Mouse (Mus musculus): Measurements from ENCODE around the gene Arnt2.
A peak's percentile ranks its signal among the peaks of the same experiment; 100 is the strongest.

Gene Arnt2

GRCm38 (mm10) chr7:84397320-84397719 lies 12.7 kb downstream of the Arnt2 start:
- ATAC-seq (ENCODE audit: low TSS enrichment) = no peak

DNA sequence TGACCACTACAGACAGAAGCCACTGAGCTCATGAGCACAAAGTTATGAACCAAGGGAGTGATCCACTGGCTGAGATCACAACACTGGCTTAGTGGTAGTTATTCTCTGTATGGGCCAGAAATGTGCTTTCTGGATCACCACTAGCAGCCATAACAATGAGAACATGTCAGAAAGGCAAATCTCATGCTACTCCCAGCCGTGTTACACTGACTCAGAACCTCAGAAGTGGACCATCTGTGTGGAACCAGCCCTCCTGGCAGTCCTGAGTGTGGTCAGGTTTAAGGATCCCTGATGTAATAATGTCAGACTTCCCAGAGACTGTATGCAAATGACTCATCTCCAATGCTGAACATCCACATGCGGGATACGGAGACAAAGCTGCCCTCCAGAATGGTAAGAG lies 13.4 kb downstream of the Arnt2 start:
- ATAC-seq (ENCODE audit: low TSS enrichment) = no peak

GRCm38 (mm10) chr7:84387826-84388225 lies 22.1 kb downstream of the Arnt2 start:
- no peak for ATAC-seq (ENCODE audit: low TSS enrichment)

DNA sequence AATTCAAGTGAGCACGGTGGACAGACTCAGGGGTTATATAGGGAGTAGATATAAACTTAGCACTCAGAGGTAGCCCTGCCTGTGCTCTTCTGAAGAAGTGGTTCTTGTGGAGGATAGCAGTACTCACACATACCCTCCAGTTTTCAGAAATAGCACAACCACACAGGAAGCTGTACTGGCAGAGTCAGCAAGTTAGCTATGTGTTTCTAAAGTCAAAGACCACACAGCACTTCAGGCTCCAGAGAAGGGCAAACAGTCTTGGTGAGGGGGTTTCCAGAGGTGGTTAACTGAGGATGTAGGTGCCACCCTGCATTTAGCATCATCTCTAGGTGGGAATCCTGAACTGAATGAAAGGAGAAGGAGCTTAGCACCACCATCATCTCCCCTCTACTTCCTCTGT lies 23.5 kb downstream of the Arnt2 start:
- ATAC-seq (ENCODE audit: low TSS enrichment) = peak; percentile 66

GRCm38 (mm10) chr7:84384778-84385177 lies 25.2 kb downstream of the Arnt2 start:
- ATAC-seq (ENCODE audit: low TSS enrichment) = peak; percentile 22; the same call in 1 of the 2 replicates

- no peak for ATAC-seq (ENCODE audit: low TSS enrichment)
These were observed 25.9 kb downstream of the Arnt2 start for GRCm38 (mm10) chr7:84384086-84384485.

DNA sequence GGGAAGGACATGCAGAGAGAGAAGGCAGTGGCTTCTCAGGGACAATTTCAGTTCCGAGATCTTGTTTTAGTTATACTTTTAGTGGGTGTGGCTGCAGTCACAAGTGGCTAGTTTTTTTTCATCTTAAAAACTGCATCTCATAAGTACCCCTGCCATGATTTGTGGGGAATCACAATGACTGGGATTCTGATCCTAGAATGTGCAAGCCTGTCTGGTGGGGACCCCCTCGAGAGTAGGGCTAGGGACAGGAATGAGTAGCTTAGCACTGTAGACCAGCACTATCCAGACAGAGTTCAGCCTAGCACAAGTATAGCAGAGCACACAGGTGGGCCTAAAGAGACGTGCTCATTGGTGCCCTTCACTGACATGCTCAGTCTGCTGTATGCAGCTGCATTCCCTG lies 27.6 kb downstream of the Arnt2 start:
- ATAC-seq (ENCODE audit: low TSS enrichment) = no peak

DNA sequence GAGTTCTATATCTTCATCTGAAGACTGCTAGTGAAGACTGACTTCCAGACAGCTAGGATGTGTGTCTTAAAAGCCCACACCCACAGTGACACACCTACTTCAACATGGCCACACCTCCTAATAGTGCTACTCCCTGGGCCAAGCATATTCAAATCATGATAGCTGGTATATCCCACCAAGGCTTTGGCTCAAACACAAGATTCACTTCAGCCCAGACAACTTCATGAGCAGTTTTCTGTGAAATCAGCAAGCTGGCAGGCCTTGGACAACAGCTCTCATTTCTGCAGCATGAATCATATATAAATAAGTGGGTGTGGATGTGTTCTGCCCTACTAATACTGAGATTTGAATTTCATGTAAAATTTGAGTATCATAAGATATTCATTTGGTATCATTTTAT lies 29.2 kb downstream of the Arnt2 start:
- ATAC-seq (ENCODE audit: low TSS enrichment) = no peak

DNA sequence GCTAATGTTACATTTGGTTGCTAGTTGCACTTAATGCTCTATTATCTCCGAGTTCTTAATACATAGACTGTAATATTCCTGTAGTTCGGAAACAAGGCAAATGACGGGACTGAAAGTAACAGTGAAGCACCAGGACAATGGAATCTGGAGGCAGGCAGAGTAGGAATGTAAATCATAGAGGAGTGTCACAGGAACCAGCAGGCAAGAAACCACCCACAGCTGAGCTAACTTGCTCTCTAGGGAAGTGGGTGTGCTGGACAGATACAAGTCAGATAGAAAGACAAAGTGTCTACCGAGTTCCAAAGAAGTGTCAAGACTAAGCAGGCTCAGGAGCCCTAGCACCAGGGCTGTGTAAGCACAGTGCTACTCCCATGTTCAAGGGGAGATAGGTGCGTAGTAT lies 32.6 kb downstream of the Arnt2 start:
- ATAC-seq (ENCODE audit: low TSS enrichment) = peak; percentile 86

DNA sequence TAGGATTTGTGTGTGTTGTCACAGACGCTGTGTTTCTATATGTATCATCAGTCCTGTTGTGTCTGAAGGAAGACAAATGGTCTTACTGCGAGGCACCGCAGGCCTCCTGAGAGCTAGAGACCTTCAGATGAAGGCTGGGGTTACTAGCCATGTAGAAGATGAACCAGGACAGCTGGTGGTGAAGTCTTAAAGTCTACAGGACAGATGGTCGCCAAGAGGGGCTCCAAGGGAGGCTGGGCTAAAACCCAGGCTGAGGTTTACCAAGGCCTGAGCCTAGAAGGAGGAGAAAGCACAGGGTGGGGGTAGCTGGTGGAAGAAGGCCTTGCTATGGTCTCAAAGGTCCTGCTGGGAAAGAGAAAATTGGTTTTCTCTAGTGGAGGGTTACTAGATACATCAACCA lies 36.3 kb downstream of the Arnt2 start:
- ATAC-seq (ENCODE audit: low TSS enrichment) = no peak

DNA sequence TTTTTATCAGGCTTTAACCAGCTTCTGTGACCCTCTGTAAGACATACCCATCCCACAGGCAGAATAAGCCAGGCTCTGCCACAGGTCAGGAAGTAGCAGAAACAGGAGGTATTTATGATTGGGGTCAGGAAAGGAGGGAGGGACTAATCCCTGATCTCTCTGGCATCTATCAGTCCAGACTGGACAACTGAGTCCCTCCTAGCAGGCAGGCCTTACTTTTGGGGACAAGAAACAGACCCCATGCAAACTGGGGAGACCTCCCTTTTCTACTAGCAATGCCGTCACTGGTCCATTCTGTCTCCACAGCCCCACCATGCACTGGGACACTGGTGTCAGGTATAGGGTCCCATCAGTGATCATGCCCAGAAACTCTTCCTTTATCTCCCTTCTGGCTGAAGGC lies 37.1 kb downstream of the Arnt2 start:
- ATAC-seq (ENCODE audit: low TSS enrichment) = no peak

GRCm38 (mm10) chr7:84372280-84372679 lies 37.7 kb downstream of the Arnt2 start:
- ATAC-seq (ENCODE audit: low TSS enrichment) = peak; percentile 15

- peak; percentile 71 for ATAC-seq (ENCODE audit: low TSS enrichment)
These were observed 38.9 kb downstream of the Arnt2 start for GRCm38 (mm10) chr7:84370911-84371592.

- no peak for ATAC-seq (ENCODE audit: low TSS enrichment)
These were observed 43.7 kb downstream of the Arnt2 start for GRCm38 (mm10) chr7:84366251-84366650.

GRCm38 (mm10) chr7:84362711-84363110 lies 47.3 kb downstream of the Arnt2 start:
- ATAC-seq (ENCODE audit: low TSS enrichment) = peak; percentile 49

DNA sequence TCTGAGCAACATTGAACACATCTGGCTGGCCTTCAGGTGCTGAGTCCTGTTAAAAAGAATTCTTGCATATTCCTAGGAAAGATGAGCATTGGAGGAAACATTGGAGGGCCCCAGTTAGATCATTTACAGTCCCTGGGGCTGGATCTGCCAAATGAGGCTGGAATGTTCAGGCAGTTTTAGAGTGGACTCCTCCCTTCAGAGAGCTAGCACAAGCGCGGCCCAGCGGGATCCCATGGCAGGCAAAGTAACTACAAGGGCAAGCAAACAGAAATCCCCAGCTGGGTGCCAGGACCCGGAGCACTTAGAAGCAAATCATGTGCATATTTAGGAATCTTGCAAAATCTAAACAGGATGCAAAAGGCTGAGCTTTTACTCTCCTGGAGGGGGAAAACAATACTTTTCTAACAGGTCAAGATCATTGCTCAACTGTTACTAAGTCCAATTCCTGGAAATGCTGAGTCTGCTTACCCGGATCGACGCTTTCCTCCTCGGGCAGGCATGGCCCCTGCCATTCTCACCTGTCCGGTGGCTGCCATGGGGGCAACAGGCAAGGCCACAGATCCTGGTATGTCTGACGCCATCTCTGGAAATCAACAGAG lies 48.8 kb downstream of the Arnt2 start:
- ATAC-seq (ENCODE audit: low TSS enrichment) = no peak

DNA sequence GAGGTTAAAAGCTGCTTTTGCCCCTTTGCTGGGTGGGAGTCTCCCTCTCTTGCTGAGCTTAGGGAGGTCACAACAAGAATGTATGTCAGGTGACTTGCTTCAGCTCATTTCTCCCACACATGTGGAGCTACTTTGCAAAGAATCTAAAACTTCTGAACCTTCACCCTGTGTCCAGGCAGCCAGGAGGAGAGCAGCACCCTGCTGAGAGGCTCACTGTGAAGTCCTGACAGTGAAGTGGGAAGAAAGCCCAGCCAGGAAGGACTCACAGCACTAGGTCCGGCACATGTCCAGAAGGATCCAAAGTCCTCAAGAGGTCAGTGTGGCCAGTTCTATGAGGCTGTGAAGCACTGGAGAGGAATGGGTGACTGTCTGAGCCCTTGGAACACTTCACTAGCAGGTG lies 51.5 kb downstream of the Arnt2 start:
- no peak for ATAC-seq (ENCODE audit: low TSS enrichment)

- ATAC-seq (ENCODE audit: low TSS enrichment) = peak; percentile 69
These were observed 54.1 kb downstream of the Arnt2 start for GRCm38 (mm10) chr7:84355619-84356570.

- no peak for ATAC-seq (ENCODE audit: low TSS enrichment)
These were observed 55.1 kb downstream of the Arnt2 start for GRCm38 (mm10) chr7:84354890-84355289.

DNA sequence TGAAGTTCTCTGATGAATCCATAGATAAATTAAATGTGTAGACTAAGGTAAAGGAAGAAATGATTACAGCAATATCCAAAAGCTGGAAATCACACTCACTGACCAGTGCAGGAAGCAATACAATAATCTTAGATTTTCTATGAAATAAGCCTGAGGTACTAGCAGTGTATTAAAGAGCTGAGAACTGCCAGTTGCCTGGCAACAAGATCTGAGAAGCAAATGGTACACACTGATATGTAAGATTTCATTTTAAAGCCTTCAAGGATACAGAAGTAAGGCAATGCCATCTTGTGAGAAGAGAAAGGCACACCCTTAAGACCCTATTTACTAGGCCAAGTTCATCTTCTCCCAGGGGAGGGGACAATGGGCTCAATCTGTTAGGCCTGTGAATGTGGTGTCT lies 59.4 kb downstream of the Arnt2 start:
- no peak for ATAC-seq (ENCODE audit: low TSS enrichment)

- ATAC-seq (ENCODE audit: low TSS enrichment) = no peak
These were observed 60.0 kb downstream of the Arnt2 start for GRCm38 (mm10) chr7:84349976-84350375.

DNA sequence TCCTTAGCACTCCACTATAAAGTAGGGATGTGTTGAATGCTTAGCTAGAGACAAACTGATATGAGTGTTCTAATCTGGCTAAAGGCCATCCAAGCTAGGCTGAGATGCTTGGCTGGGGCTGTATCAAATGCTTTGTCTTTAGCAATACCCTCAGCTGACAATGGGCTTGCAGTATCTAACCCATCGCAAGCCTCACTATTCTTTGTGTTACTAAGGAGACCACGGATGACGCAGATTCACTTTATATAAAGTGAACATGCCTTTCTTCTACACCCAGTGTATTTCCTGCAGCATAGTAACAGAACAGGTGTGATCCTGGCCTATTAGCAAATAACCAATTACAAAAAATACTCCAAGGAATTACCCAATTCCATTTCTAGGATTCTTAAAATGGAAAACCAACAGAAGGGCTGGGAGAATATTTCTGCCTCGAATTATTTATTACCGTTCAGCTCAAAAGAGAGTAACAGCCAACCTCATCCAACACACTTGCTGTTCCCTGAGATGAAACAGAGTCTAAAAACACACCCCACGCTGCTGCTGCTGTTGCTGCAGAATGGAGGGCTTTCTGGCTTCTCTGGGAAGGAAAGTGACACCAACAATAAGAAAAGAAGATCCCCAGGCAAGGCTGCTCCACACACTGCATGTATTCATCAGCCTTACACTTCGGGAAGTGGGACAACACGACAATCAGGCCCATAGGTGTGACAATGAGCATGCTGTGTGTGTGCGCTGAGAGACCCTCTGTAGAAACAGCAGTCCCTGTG lies 61.6 kb downstream of the Arnt2 start:
- peak; percentile 75 for ATAC-seq (ENCODE audit: low TSS enrichment)
